Mouse (Mus musculus) CH12.LX (cell line): ENCODE results near the gene Gas7.

Experiments used
- CHD2 ChIP-seq: IDR thresholded peaks from 2 replicates; pipeline ENCODE4 v1.6.1; 2011; ENCODE audit warnings: low read length, improper control_type of control experiment
- CTCF ChIP-seq, 2 experiments: IDR thresholded peaks in 1 of 2; conservative IDR thresholded peaks in 1 of 2; 2 replicates each; pipeline ENCODE4 v1.5.1; 2011 to 2012; ENCODE audit warnings: low read depth in 2 of 2, low read length in 2 of 2, improper control_type of control experiment in 1 of 2, inconsistent platforms in 1 of 2, mild to moderate bottlenecking in 1 of 2, moderate library complexity in 1 of 2
- E2F4 ChIP-seq: IDR thresholded peaks from 2 replicates; pipeline ENCODE4 v1.6.1; 2011; ENCODE audit warnings: low read depth, low read length, improper control_type of control experiment; ENCODE audit not compliant: insufficient replicate concordance
- MAZ ChIP-seq: IDR thresholded peaks from 2 replicates; pipeline ENCODE4 v1.6.1; 2012; ENCODE audit warnings: low read depth, mild to moderate bottlenecking, inconsistent platforms, low read length, improper control_type of control experiment, moderate library complexity

DNA sequence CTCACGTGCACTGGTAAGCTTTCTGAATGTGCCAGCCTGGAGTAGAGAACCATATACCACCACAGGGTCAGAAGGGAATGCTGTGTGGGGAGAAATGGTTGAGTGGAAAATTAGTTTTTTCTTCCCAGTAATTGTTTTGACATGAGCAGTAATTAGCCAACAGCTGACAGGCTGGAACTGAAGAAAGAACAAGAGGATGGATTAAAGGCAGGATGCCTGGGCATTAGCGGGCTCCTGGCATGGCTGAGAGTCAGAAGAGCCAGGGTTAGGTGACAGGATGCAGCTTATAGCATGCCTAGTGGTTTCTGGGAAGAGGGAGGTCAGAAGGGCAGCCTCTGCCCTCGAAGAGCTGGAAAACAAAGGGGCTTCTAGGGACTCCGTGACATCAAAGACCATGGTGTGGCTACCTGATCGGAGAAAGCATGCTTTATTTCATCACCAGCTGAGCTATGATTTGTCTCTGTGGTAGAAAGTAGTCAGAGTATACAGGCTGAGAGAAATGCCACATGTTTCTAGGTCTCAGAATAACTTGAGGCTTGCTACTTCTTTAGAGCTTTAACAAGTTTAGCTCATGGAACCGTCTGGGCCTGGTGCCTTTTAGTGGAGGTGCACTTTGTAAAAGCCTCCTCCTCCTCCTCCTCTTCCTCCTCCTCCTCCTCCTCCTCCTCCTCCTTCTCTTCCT is 181.8 kb downstream of the Gas7 start:
- TF ChIP-seq E2F4 (no peak), MAZ (0 out of 2 replicates have a peak, but pooled peaks have one; percentile 55), CHD2 (no peak; the same call in 1 of the 2 replicates), CTCF (conservative IDR thresholded peaks at IDR 0.05 in 1 of 2, IDR thresholded peaks at IDR 0.05 in 1 of 2; ENCODE audit: low read depth in 2 of 2, low read length in 2 of 2) (no peak)
